Mouse (Mus musculus) lung, postnatal 0 days (tissue): ENCODE measurements around the gene Dcaf12.

Experiments used
- CTCF ChIP-seq: IDR thresholded peaks from 2 replicates; pipeline ENCODE4 v1.5.1; 2016; ENCODE audit warnings: antibody characterized with exemption, mild to moderate bottlenecking
- EP300 ChIP-seq: IDR thresholded peaks from 2 replicates; pipeline ENCODE4 v1.6.1; 2016; ENCODE audit warnings: antibody characterized with exemption, mild to moderate bottlenecking, control low read depth

DNA sequence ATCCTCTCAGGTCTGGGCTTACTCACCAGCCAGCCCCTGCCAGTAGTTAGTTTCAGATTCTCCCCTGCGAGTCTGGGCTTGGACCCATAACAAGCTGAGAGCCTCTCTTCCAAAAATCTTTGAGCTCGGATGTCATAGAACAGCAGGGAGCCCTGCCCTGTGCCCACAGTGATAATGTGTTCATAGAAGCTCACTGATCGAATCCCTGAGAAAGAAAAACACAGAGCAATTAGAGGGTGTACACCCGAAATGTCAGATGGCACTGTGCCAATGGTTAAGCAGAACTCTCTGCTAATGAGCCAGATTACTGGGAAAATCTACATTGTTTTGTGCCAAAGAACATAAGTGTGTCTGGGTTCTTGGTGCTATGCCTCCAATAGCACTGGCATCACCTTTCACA is 20.8 kb downstream of the Dcaf12 start:
- TF ChIP-seq CTCF (no peak), EP300 (no peak)
